Mouse (Mus musculus): ENCODE data around the gene Scn2b. TPM values are rescaled to one million over a fixed set of nuclear protein-coding genes. Genes with fewer than 3 reads are reported as not detected.

Gene Scn2b
- polyA plus RNA-seq, 1 experiment, result not detected

GRCm38 (mm10) chr9:45179282-45179681, 61.7 kb downstream of the Scn2b start:
- H3K27me3 ChIP-seq (ENCODE audit: control insufficient read depth, insufficient read depth, insufficient read length), result peaks cover 5% of the 10 kb centered on the region
- TF ChIP-seq POLR2A (IDR thresholded peaks at IDR 0.05; ENCODE audit: insufficient read length, low read depth) (no peak), CEBPB (IDR thresholded peaks at IDR 0.05; ENCODE audit: insufficient read depth, poor library complexity, severe bottlenecking) (no peak), MYOD1 (IDR thresholded peaks at IDR 0.05; ENCODE audit: control insufficient read depth in 1 of 3, insufficient read length in 2 of 3, low read depth in 2 of 3) (no peak), USF1 (IDR thresholded peaks at IDR 0.05; ENCODE audit: low read depth) (no peak), E2F4 (IDR thresholded peaks at IDR 0.05; ENCODE audit: insufficient read depth) (no peak), SRF (IDR thresholded peaks at IDR 0.05; ENCODE audit: control insufficient read depth, insufficient read length, low read depth) (no peak), TCF3 (IDR thresholded peaks at IDR 0.05; ENCODE audit: insufficient read length, low read depth) (no peak), POLR2AphosphoS2 (IDR thresholded peaks at IDR 0.05; ENCODE audit: insufficient read length, low read depth) (no peak)
- no peaks in the 10 kb centered on the region for H3K79me2 ChIP-seq (ENCODE audit: control insufficient read depth, insufficient read depth)
- no peak overlapping the region for H3K4me2 ChIP-seq (ENCODE audit: low read depth)
- H3K4me3 ChIP-seq, result no peak overlapping the region
- H3ac ChIP-seq (ENCODE audit: control insufficient read depth, insufficient read length), result no peak overlapping the region
- H3K36me3 ChIP-seq (ENCODE audit: control insufficient read depth, insufficient read depth), result no peaks in the 10 kb centered on the region

Other genes with a start within 250 kb of the Scn2b start
- 4.5 TPM for gene Kmt2a, start 236.5 kb upstream of the Scn2b start, polyA plus RNA-seq (2012; fragmentation: generic; extraction: Trizol)
- gene Atp5l, start 197.0 kb upstream of the Scn2b start, polyA plus RNA-seq (2012; fragmentation: generic; extraction: Trizol), result 773 TPM
- gene Ube4a, start 152.2 kb upstream of the Scn2b start, polyA plus RNA-seq (2012; fragmentation: generic; extraction: Trizol), result 13.3 TPM
- gene Cd3g, start 137.4 kb upstream of the Scn2b start, polyA plus RNA-seq (2012; fragmentation: generic; extraction: Trizol), result 0.06 TPM
- gene Cd3d, start 136.0 kb upstream of the Scn2b start, polyA plus RNA-seq (2012; fragmentation: generic; extraction: Trizol), result not detected
- gene Cd3e, start 108.2 kb upstream of the Scn2b start, polyA plus RNA-seq (2012; fragmentation: generic; extraction: Trizol), result not detected
- gene Mpzl2, start 78.0 kb upstream of the Scn2b start, polyA plus RNA-seq (2012; fragmentation: generic; extraction: Trizol), result not detected
- gene Mpzl3, start 62.6 kb upstream of the Scn2b start, polyA plus RNA-seq (2012; fragmentation: generic; extraction: Trizol), result 0.47 TPM
- gene Jaml, start 38.6 kb upstream of the Scn2b start, polyA plus RNA-seq (2012; fragmentation: generic; extraction: Trizol), result not detected
- not detected for gene Scn4b, start 20.6 kb downstream of the Scn2b start, polyA plus RNA-seq (2012; fragmentation: generic; extraction: Trizol)
- gene BC049352, start 64.2 kb downstream of the Scn2b start, polyA plus RNA-seq (2012; fragmentation: generic; extraction: Trizol), result not detected
- not detected for gene Tmprss4, start 86.3 kb downstream of the Scn2b start, polyA plus RNA-seq (2012; fragmentation: generic; extraction: Trizol)
- not detected for gene Il10ra, start 151.4 kb downstream of the Scn2b start, polyA plus RNA-seq (2012; fragmentation: generic; extraction: Trizol)
- not detected for gene Tmprss13, start 201.3 kb downstream of the Scn2b start, polyA plus RNA-seq (2012; fragmentation: generic; extraction: Trizol)

Data from myocyte (in vitro differentiated cells).